Mouse (Mus musculus) lung, postnatal 0 days (tissue): ENCODE results near the gene Anxa5.

ENCODE experiments used
- CTCF ChIP-seq: IDR thresholded peaks from 2 replicates; pipeline ENCODE4 v1.5.1; 2016; ENCODE audit warnings: antibody characterized with exemption, mild to moderate bottlenecking
- EP300 ChIP-seq: IDR thresholded peaks from 2 replicates; pipeline ENCODE4 v1.6.1; 2016; ENCODE audit warnings: antibody characterized with exemption, mild to moderate bottlenecking, control low read depth

DNA sequence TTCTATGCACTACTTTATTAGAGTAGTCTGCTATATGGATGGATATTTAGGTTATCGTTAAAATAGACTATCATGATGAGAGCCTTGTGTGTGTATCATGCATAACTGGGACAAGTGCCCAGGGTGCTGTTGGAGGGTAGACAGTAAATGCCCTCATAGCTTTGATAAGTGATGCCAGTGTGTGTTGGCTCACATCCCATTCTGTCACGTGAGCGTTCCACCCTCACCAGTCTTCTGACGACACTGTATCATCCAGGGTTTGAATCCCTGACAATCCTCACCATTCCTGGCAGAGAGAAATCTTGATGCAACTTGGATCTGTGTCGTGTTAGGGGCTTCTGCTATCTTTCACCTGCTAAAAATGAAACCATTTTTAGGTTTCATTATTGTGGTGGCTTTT is 29.2 kb downstream of the Anxa5 start:
- TF ChIP-seq CTCF: no peak
- no peak for TF ChIP-seq EP300
